26 mouse cellular contexts compared by ENCODE assay signal in genomic region chr8:119511722-119512121, GRCm38 (mm10). TPM values are rescaled to one million over a fixed set of nuclear protein-coding genes. Genes with fewer than 3 reads are reported as not detected.
A peak's percentile ranks its signal among the peaks of the same experiment; 100 is the strongest.
DNase-seq lines count a peak whose midpoint lies in the region; ATAC-seq and TF ChIP-seq lines count a peak whose summit lies in the region.
"Had no signal": no experiment of that assay in that cellular context is flagged by ENCODE, and none has a peak within 500 bp of the region (broad histone marks: within the 10 kb centered on the region; RNA-seq: fewer than 3 reads in every experiment).

No protein-coding gene starts in this region.

- 0 out of 2 replicates have a peak, but pooled peaks have one; percentile 34 for ATAC-seq in hindbrain, embryonic 16.5 days
- ATAC-seq in hindbrain, embryonic 14.5 days (ENCODE audit: low FRiP score): no peak
- peak; percentile 45; the same call in 1 of the 2 replicates for ATAC-seq in liver, embryonic 14.5 days (ENCODE audit: insufficient read depth)
- ATAC-seq in midbrain, embryonic 14.5 days (ENCODE audit: low FRiP score, low TSS enrichment): no peak
- ATAC-seq: forebrain, postnatal 0 days had no signal

- no peak overlapping the region for H3K27ac ChIP-seq in hindbrain, embryonic 16.5 days (ENCODE audit: low read depth, low read length)
- H3K27ac ChIP-seq in hindbrain, embryonic 14.5 days: no peak overlapping the region
- H3K27ac ChIP-seq in liver, embryonic 14.5 days: no peak overlapping the region
- H3K27ac ChIP-seq in midbrain, embryonic 14.5 days (replicated peaks; ENCODE audit: low read depth, low read length): peak overlapping the region; percentile 58
- H3K27ac ChIP-seq: embryonic facial prominence, embryonic 12.5 days; gastrocnemius, adult 2 months; heart, embryonic 15.5 days; hindbrain, embryonic 13.5 days; kidney, postnatal 0 days; limb, embryonic 13.5 days had no signal

- H3K27me3 ChIP-seq in hindbrain, embryonic 16.5 days (replicated peaks; ENCODE audit: control insufficient read depth, insufficient read depth, low read length): no peaks in the 10 kb centered on the region
- no peaks in the 10 kb centered on the region for H3K27me3 ChIP-seq in hindbrain, embryonic 14.5 days (ENCODE audit: control insufficient read depth, insufficient read depth, low read length)
- no peaks in the 10 kb centered on the region for H3K27me3 ChIP-seq in liver, embryonic 14.5 days (ENCODE audit: control insufficient read depth, insufficient read depth, low read length)
- H3K27me3 ChIP-seq in midbrain, embryonic 14.5 days (ENCODE audit: control insufficient read depth, insufficient read depth, low read length): no peaks in the 10 kb centered on the region
- H3K27me3 ChIP-seq: embryonic facial prominence, embryonic 12.5 days; heart, embryonic 15.5 days; hindbrain, embryonic 13.5 days; limb, embryonic 13.5 days had no signal

- TF ChIP-seq CTCF in liver, embryonic 14.5 days (IDR thresholded peaks at IDR 0.05; ENCODE audit: low read depth): no peak

- H3K36me3 ChIP-seq in hindbrain, embryonic 16.5 days (ENCODE audit: control insufficient read depth, insufficient read depth, low read length): peaks cover 49% of the 10 kb centered on the region
- H3K36me3 ChIP-seq in hindbrain, embryonic 14.5 days (replicated peaks; ENCODE audit: control insufficient read depth, insufficient read depth): peaks cover 91% of the 10 kb centered on the region
- H3K36me3 ChIP-seq in liver, embryonic 14.5 days (replicated peaks; ENCODE audit: control insufficient read depth, insufficient read depth, low read depth): peaks cover 54% of the 10 kb centered on the region
- H3K36me3 ChIP-seq in midbrain, embryonic 14.5 days (ENCODE audit: control insufficient read depth, insufficient read depth, low read length): peaks cover 88% of the 10 kb centered on the region

- peak; percentile 17; the same call in 1 of the 2 replicates for TF ChIP-seq EP300 in liver, embryonic 14.5 days (IDR thresholded peaks at IDR 0.05; ENCODE audit: low read depth)

- H3K9me3 ChIP-seq in hindbrain, embryonic 16.5 days (ENCODE audit: control insufficient read depth, low read length): no peaks in the 10 kb centered on the region
- H3K9me3 ChIP-seq in hindbrain, embryonic 14.5 days (ENCODE audit: control insufficient read depth, low read length): no peaks in the 10 kb centered on the region
- H3K9me3 ChIP-seq in liver, embryonic 14.5 days (ENCODE audit: control insufficient read depth, low read length): no peaks in the 10 kb centered on the region
- H3K9me3 ChIP-seq in midbrain, embryonic 14.5 days (ENCODE audit: control insufficient read depth, low read length): no peaks in the 10 kb centered on the region
- H3K9me3 ChIP-seq: embryonic facial prominence, embryonic 12.5 days; heart, embryonic 15.5 days; hindbrain, embryonic 13.5 days; limb, embryonic 13.5 days had no signal

- H3K4me3 ChIP-seq in hindbrain, embryonic 16.5 days (ENCODE audit: low read length): no peak overlapping the region
- H3K4me3 ChIP-seq in hindbrain, embryonic 14.5 days (replicated peaks; ENCODE audit: low read length): no peak overlapping the region
- no peak overlapping the region for H3K4me3 ChIP-seq in liver, embryonic 14.5 days (ENCODE audit: insufficient read depth in 1 of 2, low read depth in 2 of 2, low read length in 2 of 2)
- H3K4me3 ChIP-seq in midbrain, embryonic 14.5 days (replicated peaks; ENCODE audit: low read depth, low read length): no peak overlapping the region
- H3K4me3 ChIP-seq: embryonic facial prominence, embryonic 12.5 days; gastrocnemius, adult 2 months; heart, embryonic 15.5 days; hindbrain, embryonic 13.5 days; limb, embryonic 13.5 days had no signal

- no peaks in the 10 kb centered on the region; the same call in 1 of the 2 replicates for H3K4me1 ChIP-seq in hindbrain, embryonic 16.5 days (ENCODE audit: control insufficient read depth, insufficient read depth, low read depth, low read length)
- no peaks in the 10 kb centered on the region for H3K4me1 ChIP-seq in hindbrain, embryonic 14.5 days (replicated peaks; ENCODE audit: control insufficient read depth, insufficient read depth, low read length)
- H3K4me1 ChIP-seq in liver, embryonic 14.5 days (replicated peaks; ENCODE audit: control insufficient read depth in 2 of 2, insufficient read depth in 2 of 2, low read length in 1 of 2): no peaks in the 10 kb centered on the region
- no peaks in the 10 kb centered on the region for H3K4me1 ChIP-seq in midbrain, embryonic 14.5 days (ENCODE audit: control insufficient read depth, insufficient read depth, low read length)
- H3K4me1 ChIP-seq: embryonic facial prominence, embryonic 12.5 days; limb, embryonic 13.5 days had no signal

- no peak overlapping the region for H3K9ac ChIP-seq in hindbrain, embryonic 16.5 days (ENCODE audit: low read depth, low read length)
- no peak overlapping the region for H3K9ac ChIP-seq in hindbrain, embryonic 14.5 days
- H3K9ac ChIP-seq in liver, embryonic 14.5 days (replicated peaks): no peak overlapping the region
- no peak overlapping the region for H3K9ac ChIP-seq in midbrain, embryonic 14.5 days (replicated peaks; ENCODE audit: low read length)
- H3K9ac ChIP-seq: embryonic facial prominence, embryonic 12.5 days; forebrain, postnatal 0 days; heart, embryonic 15.5 days; hindbrain, embryonic 13.5 days; limb, embryonic 13.5 days; lung, embryonic 14.5 days had no signal

- no peak overlapping the region for H3K4me2 ChIP-seq in hindbrain, embryonic 16.5 days (ENCODE audit: low read length)
- no peak overlapping the region for H3K4me2 ChIP-seq in hindbrain, embryonic 14.5 days (replicated peaks)
- no peak overlapping the region for H3K4me2 ChIP-seq in liver, embryonic 14.5 days (ENCODE audit: low read depth)
- no peak overlapping the region for H3K4me2 ChIP-seq in midbrain, embryonic 14.5 days (ENCODE audit: low read length)
- H3K4me2 ChIP-seq: embryonic facial prominence, embryonic 12.5 days; heart, embryonic 15.5 days; hindbrain, embryonic 13.5 days; limb, embryonic 13.5 days; lung, embryonic 14.5 days had no signal

- WGBS in hindbrain, embryonic 16.5 days: 88% methylated on average over 7 of the region's 7 CpGs
- WGBS in hindbrain, embryonic 14.5 days: 90% methylated on average over 7 of the region's 7 CpGs
- WGBS in liver, embryonic 14.5 days (ENCODE audit: insufficient replicate concordance): 47% methylated on average over 7 of the region's 7 CpGs
- 83% methylated on average over 7 of the region's 7 CpGs for WGBS in midbrain, embryonic 14.5 days

- no peak for DNase-seq in hindbrain, embryonic 14.5 days (ENCODE audit: low spot score)
- peak; percentile 30 for DNase-seq in brain, adult 2 months (ENCODE audit: low read depth, low spot score)
- DNase-seq in liver, embryonic 14.5 days (ENCODE audit: low read depth in 3 of 3, low spot score in 3 of 3): peak in 1 of 3 experiments; percentile 16
- DNase-seq in midbrain, embryonic 14.5 days: peak; percentile 44
- DNase-seq in embryo, embryonic 9.5 days (ENCODE audit: extremely low spot score): no peak
- DNase-seq in gastrocnemius, adult 18-20 months (ENCODE audit: low spot score): no peak
- DNase-seq in urinary bladder, adult 2 months (ENCODE audit: low spot score): no peak
- DNase-seq: adrenal gland, postnatal 14 days; cerebellum, adult 11 months; cerebellum, adult 9-11 months; forebrain, postnatal 0 days; gastrocnemius, adult 2 months; heart, postnatal 36 days; kidney, adult 2 months; lung, embryonic 14.5 days; lung, postnatal 36 days; right cerebral cortex, postnatal 14 days; thymus, postnatal 14 days had no signal

RNA-seq across cellular contexts. Expression of gene Slc38a8, which starts 10.2 kb away (rescaled TPM):
- polyA plus RNA-seq in hindbrain, embryonic 16.5 days (2015; fragmentation: Nextera tagmentation; extraction: Ambion mirVana): 0.11 TPM in 1 of 2 replicates, not detected in the other
- polyA plus RNA-seq in hindbrain, embryonic 14.5 days (2014; fragmentation: Nextera tagmentation; extraction: Ambion mirVana): not detected in 2 replicates
- polyA plus RNA-seq in liver, embryonic 14.5 days (2012; rRNA removed): 0.02 TPM in 1 of 2 replicates, not detected in the other
- polyA plus RNA-seq in liver, embryonic 14.5 days (2014; fragmentation: Nextera tagmentation; extraction: Ambion mirVana): not detected in 2 replicates
- polyA plus RNA-seq in midbrain, embryonic 14.5 days (2014; fragmentation: Nextera tagmentation; extraction: Ambion mirVana): not detected in 2 replicates
- not detected for total RNA-seq in gastrocnemius, adult 18-20 months (2021)
- 0.04 and 0.08 TPM in 2 replicates for polyA plus RNA-seq in urinary bladder, adult 2 months (2012; rRNA removed)
- total RNA-seq: adrenal gland, postnatal 14 days; forebrain, postnatal 0 days; gastrocnemius, adult 2 months; heart, postnatal 36 days; neutrophil, adult 5-6 weeks had no signal
- polyA plus RNA-seq: heart, embryonic 15.5 days; hindbrain, embryonic 13.5 days; kidney, adult 2 months; kidney, postnatal 0 days; lung, embryonic 14.5 days; stomach, embryonic 14.5 days had no signal

RNA-seq across cellular contexts. Expression of gene Mbtps1, which starts 46.8 kb away (rescaled TPM):
- polyA plus RNA-seq in hindbrain, embryonic 16.5 days (2015; fragmentation: Nextera tagmentation; extraction: Ambion mirVana): 46.3 and 55.0 TPM in 2 replicates
- polyA plus RNA-seq in hindbrain, embryonic 14.5 days (2014; fragmentation: Nextera tagmentation; extraction: Ambion mirVana): 50.9 and 51.1 TPM in 2 replicates
- polyA plus RNA-seq in liver, embryonic 14.5 days (2012; rRNA removed): 18.2 and 23.7 TPM in 2 replicates
- 19.6 and 21.4 TPM in 2 replicates for polyA plus RNA-seq in liver, embryonic 14.5 days (2014; fragmentation: Nextera tagmentation; extraction: Ambion mirVana)
- 40.4 and 59.5 TPM in 2 replicates for polyA plus RNA-seq in midbrain, embryonic 14.5 days (2014; fragmentation: Nextera tagmentation; extraction: Ambion mirVana)
- 10 to 100 TPM; 20.2 to 21.1 TPM for total RNA-seq in gastrocnemius, adult 18-20 months (2021)
- 90.6 and 92.1 TPM in 2 replicates for polyA plus RNA-seq in urinary bladder, adult 2 months (2012; rRNA removed)

Comparison
In these comparisons a context has a peak if more than half of its experiments do, and no peak if none do; other contexts are left out.
1. ATAC-seq: peak in hindbrain, embryonic 16.5 days (single experiment) and liver, embryonic 14.5 days (single experiment); none in hindbrain, embryonic 14.5 days (single experiment) and midbrain, embryonic 14.5 days (single experiment).
2. DNase-seq: peak in brain, adult 2 months (single experiment) and midbrain, embryonic 14.5 days (single experiment); none in hindbrain, embryonic 14.5 days (single experiment), embryo, embryonic 9.5 days (single experiment), gastrocnemius, adult 18-20 months (single experiment) and urinary bladder, adult 2 months (single experiment).